Mouse (Mus musculus) olfactory bulb, adult 2 months (tissue): Measurements from ENCODE around the gene Smarcc2.
"Not testable (repeated sequence)": the region's sequence is repeated elsewhere in the genome, so short reads cannot be mapped to it uniquely, and the experiment has no call there.

Experiments
- CTCF ChIP-seq: fragments of 200-500 bp; IDR thresholded peaks from 2 replicates; pipeline ENCODE4 v1.5.1; 2012; ENCODE audit warnings: low read depth, mild to moderate bottlenecking, low read length, moderate library complexity; ENCODE audit not compliant: insufficient read depth
- POLR2A ChIP-seq: fragments of 200-500 bp; IDR thresholded peaks from 2 replicates; pipeline ENCODE4 v1.6.1; 2012; ENCODE audit warnings: mild to moderate bottlenecking, low read depth, low read length, moderate library complexity; ENCODE audit not compliant: insufficient read depth

DNA sequence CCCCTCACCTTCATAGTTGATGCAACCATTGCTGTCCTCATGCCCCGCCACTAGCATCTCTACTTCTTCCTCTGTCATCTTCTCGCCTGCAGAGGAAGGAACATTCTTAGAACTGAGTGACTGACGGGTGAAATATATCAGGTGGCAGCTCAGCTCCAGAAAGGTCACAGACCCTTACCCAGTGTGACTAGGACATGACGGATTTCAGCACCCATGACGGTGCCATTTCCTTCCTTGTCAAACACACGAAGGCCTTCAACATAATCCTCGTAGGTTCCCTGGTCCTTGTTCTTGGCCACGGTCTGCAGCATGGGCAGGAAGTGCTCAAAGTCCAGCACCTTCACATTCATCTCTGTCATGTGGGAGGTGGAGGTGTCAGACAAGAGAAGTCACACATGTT lies 33.0 kb downstream of the Smarcc2 start:
- TF ChIP-seq POLR2A, CTCF: not testable (repeated sequence)
